Mouse (Mus musculus) lung, postnatal 25 days (tissue): ENCODE data around the gene Gm6882.
"Not testable (repeated sequence)": the region's sequence is repeated elsewhere in the genome, so short reads cannot be mapped to it uniquely, and the experiment has no call there.

Source experiments
- DNase-seq: peaks from one replicate; pipeline ENCODE4 v3.0.0; 2022; ENCODE audit warnings: low spot score

The Gm6882 gene

GRCm38 (mm10) chr7:21432645-21433044, at the start of gene Gm6882:
Gene Gm6882 (minus strand): TSS chr7:21432745.
- DNase-seq: not testable (repeated sequence)
